Mouse (Mus musculus) embryonic facial prominence, embryonic 14.5 days (tissue): ENCODE data around the gene Coq4. TPM values are rescaled to one million over a fixed set of nuclear protein-coding genes. Genes with fewer than 3 reads are reported as not detected.
A peak's percentile ranks its signal among the peaks of the same experiment; 100 is the strongest.

Source experiments
- ATAC-seq: fragments of 200-750 bp; cut with Nextera tagmentation; 2 replicates; pipeline ENCODE4 v1.8.0; 2017; ENCODE audit warnings: low read depth, moderate number of reproducible peaks, moderate TSS enrichment
- DNase-seq: peaks from one replicate; pipeline ENCODE4 v3.0.0-alpha.2; 2015; ENCODE audit warnings: low spot score
- H3K27ac ChIP-seq: fragments of 300-500 bp; sonication (generic); replicated peaks from 2 replicates; pipeline ENCODE4 v1.5.1; 2014; ENCODE audit warnings: low read depth, mild to moderate bottlenecking, low read length, moderate library complexity
- H3K27me3 ChIP-seq: fragments of 300-500 bp; sonication (generic); replicated peaks from 2 replicates; pipeline ENCODE4 v1.6.1; 2014; ENCODE audit warnings: low read length; ENCODE audit not compliant: control insufficient read depth, insufficient read depth
- H3K36me3 ChIP-seq: fragments of 300-500 bp; sonication (generic); 2 replicates; pipeline ENCODE4 v1.6.1; 2014; ENCODE audit warnings: low read length, mixed read lengths; ENCODE audit not compliant: control insufficient read depth, insufficient read depth
- H3K4me1 ChIP-seq: fragments of 300-500 bp; sonication (generic); 2 replicates; pipeline ENCODE4 v1.6.1; 2014; ENCODE audit warnings: antibody characterized with exemption, low read length; ENCODE audit not compliant: control insufficient read depth, insufficient read depth
- H3K4me2 ChIP-seq: fragments of 300-500 bp; sonication (generic); 2 replicates; pipeline ENCODE4 v1.6.1; 2014; ENCODE audit warnings: low read depth, mild to moderate bottlenecking, low read length, moderate library complexity, mixed read lengths
- H3K4me3 ChIP-seq: fragments of 300-500 bp; sonication (generic); 2 replicates; pipeline ENCODE4 v1.5.1; 2014; ENCODE audit warnings: low read depth, mild to moderate bottlenecking, low read length
- H3K9ac ChIP-seq: fragments of 300-500 bp; sonication (generic); 2 replicates; pipeline ENCODE4 v1.6.1; 2014; ENCODE audit warnings: low read depth, mild to moderate bottlenecking, low read length, moderate library complexity, mixed read lengths
- H3K9me3 ChIP-seq: fragments of 300-500 bp; sonication (generic); 2 replicates; pipeline ENCODE4 v1.6.1; 2016; ENCODE audit warnings: low read length; ENCODE audit not compliant: control insufficient read depth
- WGBS: fragments of 180-500 bp; shearing (Covaris S2); extraction: QIAGEN DNeasy Blood & Tissue Kit; methylation state at CpG from one replicate; pipeline ENCODE4 v1.1.7; 2014; 5-methylcytosine and 5-hydroxymethylcytosine counted together
- microRNA-seq: library from miRNA; unstranded; fragments of <30 nt; microRNA quantifications from one replicate; pipeline ENCODE4, GENCODE M21; 2016; ENCODE audit warnings: borderline number of aligned reads
- polyA plus RNA-seq: library from polyadenylated mRNA; unstranded; fragments of >200 nt; fragmentation: Nextera tagmentation; extraction: Ambion mirVana; gene quantifications from 2 replicates; pipeline ENCODE4 v1.2.1, GENCODE M21; 2014

Coq4 gene
- polyA plus RNA-seq, 1 experiment from 2014 or later, result 26.3 TPM

DNA sequence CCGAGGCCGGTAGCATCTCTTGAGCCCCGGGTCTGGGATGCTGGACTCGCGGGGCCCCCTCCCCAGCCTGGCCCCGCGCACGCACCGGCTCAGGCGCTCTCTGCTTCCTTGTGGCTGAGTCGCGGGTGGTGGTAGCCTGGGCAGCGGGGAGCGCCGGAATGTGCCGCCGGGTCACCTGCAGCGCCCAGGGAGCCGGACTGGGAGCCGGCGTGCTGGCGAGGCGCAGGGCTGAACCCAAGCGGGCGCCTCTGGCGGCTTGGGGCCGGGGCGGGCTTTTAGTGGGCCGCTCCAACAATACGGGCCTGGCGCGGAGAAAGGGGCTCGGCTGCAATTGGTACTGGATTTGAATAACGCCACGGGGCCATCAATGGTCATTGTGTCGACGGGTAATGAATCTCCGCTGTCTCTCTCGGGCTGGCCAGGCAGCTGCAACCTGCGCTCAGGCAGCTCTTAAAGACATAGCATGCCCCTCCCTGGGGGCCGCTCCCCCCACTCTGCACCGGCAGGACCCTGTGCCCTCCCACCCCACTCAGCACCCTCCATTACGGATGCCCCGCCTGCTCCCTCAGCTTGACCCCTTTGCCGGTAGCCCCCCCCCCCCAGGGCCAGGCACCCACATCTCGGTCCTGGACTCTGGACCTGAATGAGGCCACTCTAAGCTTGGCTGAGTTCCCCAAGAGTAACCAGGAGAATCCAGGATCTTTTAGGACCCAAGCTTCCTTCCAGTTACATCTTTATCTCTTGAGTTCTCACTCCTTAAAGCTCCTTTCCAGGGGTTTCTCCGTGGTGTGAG lies 59.0 kb downstream of the Coq4 start:
- ATAC-seq (no peak), DNase-seq (no peak)
- peak overlapping the region; percentile 54 for H3K4me2 ChIP-seq
- H3K36me3 ChIP-seq, result peaks cover 24% of the 10 kb centered on the region
- no peak overlapping the region for H3K27ac ChIP-seq
- H3K9me3 ChIP-seq, result no peaks in the 10 kb centered on the region
- 7% methylated on average over 27 of the region's 47 CpGs for WGBS
- H3K4me1 ChIP-seq, result peaks cover 2% of the 10 kb centered on the region; the same call in 1 of the 2 replicates
- H3K27me3 ChIP-seq, result peaks cover 52% of the 10 kb centered on the region
- H3K9ac ChIP-seq, result peak overlapping the region; percentile 20; the same call in 1 of the 2 replicates
- peak overlapping the region; percentile 26 for H3K4me3 ChIP-seq

DNA sequence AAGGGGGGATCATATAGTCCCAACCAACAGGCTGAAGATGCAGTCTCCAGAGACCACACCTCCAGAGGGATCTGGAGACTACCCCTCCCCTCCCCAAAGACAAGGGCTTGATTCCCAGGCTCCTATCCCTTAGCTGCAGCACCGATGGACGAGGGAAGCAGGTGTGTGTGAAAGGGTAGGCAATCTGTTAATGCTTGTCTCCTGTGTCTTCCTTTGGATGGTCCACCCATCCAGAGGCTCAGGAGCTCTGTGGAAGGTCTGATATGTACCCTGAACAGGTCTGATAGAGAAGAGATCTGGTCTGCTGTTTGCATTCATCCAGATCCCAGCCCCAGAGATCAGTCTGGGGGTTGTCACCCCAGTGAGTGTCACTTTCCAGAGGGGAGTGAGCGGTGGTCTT lies 59.6 kb downstream of the Coq4 start:
- 51% methylated on average over 3 of the region's 3 CpGs for WGBS
- Histone ChIP-seq H3K9me3 (no peaks in the 10 kb centered on the region), H3K4me2 (no peak overlapping the region), H3K36me3 (peaks cover 19% of the 10 kb centered on the region), H3K27me3 (peaks cover 52% of the 10 kb centered on the region), H3K4me3 (no peak overlapping the region), H3K4me1 (peaks cover 2% of the 10 kb centered on the region; the same call in 1 of the 2 replicates), H3K9ac (no peak overlapping the region), H3K27ac (no peak overlapping the region)
- ATAC-seq, result no peak
- no peak for DNase-seq

Small RNA genes lying within 50 kb of the gene (microRNA-seq; reads per million reads assigned to microRNA genes)
- not detected for gene Mir219a-2
- not detected for gene Mir219b

Other genes starting within 250 kb of the Coq4 start
- gene Rapgef1, start 167.8 kb upstream of the Coq4 start, polyA plus RNA-seq, result 19.0 and 22.4 TPM in 2 replicates
- not detected in 2 replicates for gene Gm13420, start 35.8 kb upstream of the Coq4 start, polyA plus RNA-seq
- gene Gm13547, start 28.2 kb upstream of the Coq4 start, polyA plus RNA-seq, result 1.0 TPM in 1 of 2 replicates, not detected in the other
- 20.4 and 24.4 TPM in 2 replicates for gene Trub2, start 1.0 kb downstream of the Coq4 start, polyA plus RNA-seq
- gene Slc27a4, start 15.1 kb downstream of the Coq4 start, polyA plus RNA-seq, result 15.0 and 15.7 TPM in 2 replicates
- gene Urm1, start 32.6 kb downstream of the Coq4 start, polyA plus RNA-seq, result 20.3 and 21.6 TPM in 2 replicates
- gene Cercam, start 81.7 kb downstream of the Coq4 start, polyA plus RNA-seq, result 29.2 and 32.8 TPM in 2 replicates
- 35.6 and 42.4 TPM in 2 replicates for gene Odf2, start 101.7 kb downstream of the Coq4 start, polyA plus RNA-seq
- gene Gle1, start 147.9 kb downstream of the Coq4 start, polyA plus RNA-seq, result 44.1 and 54.0 TPM in 2 replicates
- gene Sptan1, start 178.1 kb downstream of the Coq4 start, polyA plus RNA-seq, result 149 and 159 TPM in 2 replicates